Mouse (Mus musculus): Measurements from ENCODE around the gene Prss40. TPM values are rescaled to one million over a fixed set of nuclear protein-coding genes. Genes with fewer than 3 reads are reported as not detected.

Gene Prss40
- not detected for total RNA-seq (2021)
- long read RNA-seq, experiment 1: 0 reads
- long read RNA-seq, experiment 2: 0 reads

GRCm38 (mm10) chr1:34560843-34561242 is at the start of gene Prss40:
Gene Prss40 (minus strand): TSS chr1:34560943.
- no peak for DNase-seq (ENCODE audit: extremely low spot score in 1 of 2, low spot score in 2 of 2)
- no peak for TF ChIP-seq CTCF (IDR thresholded peaks at IDR 0.05)
- intact Hi-C loops (cut with DNase I): no loop called here
- Histone ChIP-seq H3K27ac (no peak within 1 kb of the TSS), H3K4me3 (no peak within 1 kb of the TSS)

GRCm38 (mm10) chr1:34602363-34602762 is 41.6 kb upstream of the Prss40 start:
- peak; percentile 80 for TF ChIP-seq CTCF (IDR thresholded peaks at IDR 0.05)
- intact Hi-C loops (cut with DNase I): loop anchor here (2.0 kb wide), 1 partner anchor 92 kb away; no protein-coding TSS in a partner anchor
- DNase-seq (ENCODE audit: extremely low spot score in 1 of 2, low spot score in 2 of 2): peak; percentile 56 to 74
- no peak overlapping the region for H3K27ac ChIP-seq
- H3K4me3 ChIP-seq: no peak overlapping the region

- no peak for DNase-seq (ENCODE audit: extremely low spot score in 1 of 2, low spot score in 2 of 2)
- TF ChIP-seq CTCF (IDR thresholded peaks at IDR 0.05): no peak
- intact Hi-C loops (cut with DNase I): loop anchor here (2.0 kb wide), 1 partner anchor 91 kb away; no protein-coding TSS in a partner anchor
- Histone ChIP-seq H3K4me3 (no peak overlapping the region), H3K27ac (no peak overlapping the region)
These were observed 40.7 kb upstream of the Prss40 start for GRCm38 (mm10) chr1:34601323-34602047.

- no peak for DNase-seq (ENCODE audit: extremely low spot score in 1 of 2, low spot score in 2 of 2)
- H3K4me3 ChIP-seq: no peak overlapping the region
- no peak overlapping the region for H3K27ac ChIP-seq
- no peak for TF ChIP-seq CTCF (IDR thresholded peaks at IDR 0.05)
- intact Hi-C loops (cut with DNase I): no loop called here
These were observed 39.3 kb upstream of the Prss40 start for GRCm38 (mm10) chr1:34600000-34600399.

GRCm38 (mm10) chr1:34587298-34588096 is 26.8 kb upstream of the Prss40 start:
- no peak for DNase-seq (ENCODE audit: extremely low spot score in 1 of 2, low spot score in 2 of 2)
- H3K4me3 ChIP-seq: no peak overlapping the region

GRCm38 (mm10) chr1:34584736-34585135 is 24.0 kb upstream of the Prss40 start:
- no peak overlapping the region for H3K27ac ChIP-seq
- intact Hi-C loops (cut with DNase I): loop anchor here (5.0 kb wide), 1 partner anchor 97 kb away; no protein-coding TSS in a partner anchor
- DNase-seq (ENCODE audit: extremely low spot score in 1 of 2, low spot score in 2 of 2): no peak
- no peak overlapping the region for H3K4me3 ChIP-seq
- TF ChIP-seq CTCF (IDR thresholded peaks at IDR 0.05): no peak

More at GRCm38 (mm10) chr1:34587298-34588096, 26.8 kb upstream of the Prss40 start:
- H3K27ac ChIP-seq: no peak overlapping the region
- intact Hi-C loops (cut with DNase I): no loop called here
- no peak for TF ChIP-seq CTCF (IDR thresholded peaks at IDR 0.05)

- Histone ChIP-seq H3K4me3 (no peak overlapping the region), H3K27ac (no peak overlapping the region)
- intact Hi-C loops (cut with DNase I): loop anchor here (5.0 kb wide), 1 partner anchor 97 kb away; no protein-coding TSS in a partner anchor
- peak; percentile 39 to 61 for DNase-seq (ENCODE audit: extremely low spot score in 1 of 2, low spot score in 2 of 2)
- TF ChIP-seq CTCF (IDR thresholded peaks at IDR 0.05): peak; percentile 42
These were observed 23.1 kb upstream of the Prss40 start for GRCm38 (mm10) chr1:34583821-34584263.

- no peak for DNase-seq (ENCODE audit: extremely low spot score in 1 of 2, low spot score in 2 of 2)
- no peak overlapping the region for H3K4me3 ChIP-seq
- intact Hi-C loops (cut with DNase I): loop anchor here (5.0 kb wide), 1 partner anchor 95 kb away; no protein-coding TSS in a partner anchor
- TF ChIP-seq CTCF (IDR thresholded peaks at IDR 0.05): no peak
- no peak overlapping the region for H3K27ac ChIP-seq
These were observed 21.5 kb upstream of the Prss40 start for GRCm38 (mm10) chr1:34582218-34582617.

GRCm38 (mm10) chr1:34579782-34580356 is 19.1 kb upstream of the Prss40 start:
- peak; percentile 12 for TF ChIP-seq CTCF (IDR thresholded peaks at IDR 0.05)
- DNase-seq (ENCODE audit: extremely low spot score in 1 of 2, low spot score in 2 of 2): peak; percentile 22 to 29
- Histone ChIP-seq H3K4me3 (peak overlapping the region; percentile 59), H3K27ac (peak overlapping the region; percentile 92)
- intact Hi-C loops (cut with DNase I): loop anchor here (5.0 kb wide), 1 partner anchor 93 kb away; no protein-coding TSS in a partner anchor

GRCm38 (mm10) chr1:34578851-34579781 is 18.4 kb upstream of the Prss40 start, which contains the start of gene Amer3:
Gene Amer3 (plus strand): TSS chr1:34579657.
- peak; percentile 85 to 86 for DNase-seq (ENCODE audit: extremely low spot score in 1 of 2, low spot score in 2 of 2)
- no peak for TF ChIP-seq CTCF (IDR thresholded peaks at IDR 0.05)
- H3K27ac ChIP-seq: peak within 1 kb of the TSS; percentile 92
- peak within 1 kb of the TSS; percentile 59 for H3K4me3 ChIP-seq
- intact Hi-C loops (cut with DNase I): no loop called here
